Mouse (Mus musculus): ENCODE measurements around the gene Saa4.
"Not testable (repeated sequence)": the region's sequence is repeated elsewhere in the genome, so short reads cannot be mapped to it uniquely, and the experiment has no call there.

Saa4 gene

GRCm38 (mm10) chr7:46732458-46732857, at the start of gene Saa4:
Gene Saa4 (minus strand): TSS chr7:46732603.
- no peak for DNase-seq

GRCm38 (mm10) chr7:46770706-46771105, 38.3 kb upstream of the Saa4 start:
- DNase-seq: peak; percentile 53

- DNase-seq: no peak
Observed at GRCm38 (mm10) chr7:46768451-46768850, 36.0 kb upstream of the Saa4 start.

- no peak for DNase-seq
Observed at GRCm38 (mm10) chr7:46767371-46767770, 35.0 kb upstream of the Saa4 start.

DNA sequence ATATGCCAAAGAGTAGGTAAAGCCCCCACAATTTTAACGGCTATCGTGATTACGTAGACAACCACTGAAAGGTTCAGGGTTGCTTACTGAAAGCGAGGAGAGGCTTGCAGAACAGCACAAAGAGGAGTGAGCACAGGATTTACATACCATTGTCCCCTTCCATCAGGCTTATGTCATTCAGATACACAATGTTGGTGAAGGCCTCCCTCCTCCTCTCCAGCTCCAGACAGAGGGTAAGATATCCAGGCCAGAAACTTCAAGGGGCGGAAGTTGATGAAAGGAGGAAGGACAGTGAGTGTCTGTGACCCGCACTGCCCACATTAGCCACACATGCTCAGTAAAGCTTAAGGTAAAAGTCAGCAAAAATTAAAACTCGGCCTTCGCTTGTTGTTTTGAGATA, 32.3 kb upstream of the Saa4 start:
- DNase-seq: no peak

- DNase-seq: no peak
Observed at GRCm38 (mm10) chr7:46762601-46763000, 30.2 kb upstream of the Saa4 start.

GRCm38 (mm10) chr7:46761049-46761795, 28.8 kb upstream of the Saa4 start:
- peak; percentile 36 for DNase-seq

- no peak for DNase-seq
Observed at GRCm38 (mm10) chr7:46751490-46751889, 19.1 kb upstream of the Saa4 start, which contains the start of gene Saa2. Gene Saa2 (plus strand): TSS chr7:46751790.

DNA sequence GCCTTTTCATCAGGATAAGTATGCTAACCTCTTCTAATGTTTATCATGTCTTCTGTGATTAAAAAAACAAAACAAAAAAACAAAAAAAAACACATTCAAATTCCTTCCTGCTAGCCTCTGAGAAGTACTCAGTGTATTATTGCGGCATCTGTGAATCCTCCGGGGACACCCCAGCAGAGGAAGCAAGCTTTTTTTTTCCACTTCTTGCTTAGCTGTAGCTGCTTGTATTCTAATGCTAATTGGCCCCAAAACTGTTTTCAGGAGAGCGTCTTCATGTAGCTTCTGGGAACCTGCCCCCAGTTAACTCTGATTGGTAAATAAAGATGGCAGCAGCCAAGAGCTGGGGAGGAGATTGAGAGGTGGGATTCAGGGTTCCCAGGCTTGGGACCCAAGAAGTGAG, 16.1 kb upstream of the Saa4 start:
- no peak for DNase-seq

DNA sequence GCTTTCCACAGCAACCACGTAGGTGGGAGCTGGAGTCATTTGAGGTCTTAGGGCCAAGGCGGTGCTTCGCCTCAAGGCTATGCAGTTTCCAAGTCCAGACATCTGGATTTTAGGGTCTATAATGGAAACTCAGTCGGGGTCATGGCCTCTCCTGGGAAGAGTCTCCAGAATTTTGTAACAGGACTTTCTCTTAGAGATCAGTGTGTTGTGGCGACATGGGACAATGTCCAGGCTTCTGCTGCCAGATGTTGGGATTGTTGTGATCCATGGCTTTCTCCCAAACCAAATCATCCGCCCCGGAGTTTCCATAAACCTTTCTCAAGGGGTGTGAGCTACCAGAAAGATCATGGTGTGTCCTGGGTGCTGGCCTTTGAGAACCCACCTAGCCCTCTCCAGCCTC, 14.0 kb upstream of the Saa4 start:
- DNase-seq: no peak

- DNase-seq: no peak
Observed at GRCm38 (mm10) chr7:46745816-46746215, 13.4 kb upstream of the Saa4 start.

DNA sequence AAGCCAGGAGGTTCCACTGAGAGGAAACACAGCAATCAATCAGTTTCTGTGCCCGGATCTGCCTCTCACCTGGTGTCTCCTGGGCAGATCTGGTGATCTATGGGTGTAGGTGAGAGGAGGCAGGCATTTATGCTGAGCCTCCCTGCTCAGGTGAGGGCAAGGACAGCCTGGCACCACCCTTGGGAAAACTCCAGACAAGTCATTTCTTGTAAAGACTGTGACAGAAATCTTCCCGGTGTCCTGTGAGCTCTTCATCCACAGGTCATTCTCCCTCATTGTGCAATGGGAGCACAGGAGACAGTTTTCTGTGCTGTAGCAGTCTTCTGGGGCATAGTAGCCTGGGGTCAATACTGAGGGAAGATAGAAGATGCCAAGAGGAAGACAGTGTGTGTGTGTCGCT, 10.5 kb upstream of the Saa4 start, which contains the start of gene Saa1:
TSS of gene Saa1 (minus strand) at position 101 of the 400 bp plus-strand sequence.
- DNase-seq: not testable (repeated sequence)

DNA sequence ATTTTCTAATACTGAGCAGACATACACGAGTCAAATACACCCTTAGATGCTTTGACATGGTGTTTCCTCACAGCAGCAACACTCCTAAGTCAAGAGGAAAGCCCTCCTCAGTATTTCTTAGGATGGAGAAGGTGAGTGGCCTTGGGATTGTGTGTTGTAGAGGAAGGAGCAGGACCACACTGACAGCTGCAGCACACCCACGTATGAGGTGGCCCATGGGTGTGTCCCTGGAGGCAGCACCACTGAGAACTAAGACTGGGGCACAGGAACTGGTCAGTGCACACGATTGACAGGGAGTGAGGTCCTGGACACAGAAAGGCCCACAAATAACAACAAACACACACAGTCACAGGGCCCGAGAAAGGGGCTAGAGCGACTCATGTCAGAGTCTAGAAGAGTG, 7.6 kb upstream of the Saa4 start:
- DNase-seq: not testable (repeated sequence)

- no peak for DNase-seq
Observed at GRCm38 (mm10) chr7:46738561-46739460, 6.4 kb upstream of the Saa4 start.

DNA sequence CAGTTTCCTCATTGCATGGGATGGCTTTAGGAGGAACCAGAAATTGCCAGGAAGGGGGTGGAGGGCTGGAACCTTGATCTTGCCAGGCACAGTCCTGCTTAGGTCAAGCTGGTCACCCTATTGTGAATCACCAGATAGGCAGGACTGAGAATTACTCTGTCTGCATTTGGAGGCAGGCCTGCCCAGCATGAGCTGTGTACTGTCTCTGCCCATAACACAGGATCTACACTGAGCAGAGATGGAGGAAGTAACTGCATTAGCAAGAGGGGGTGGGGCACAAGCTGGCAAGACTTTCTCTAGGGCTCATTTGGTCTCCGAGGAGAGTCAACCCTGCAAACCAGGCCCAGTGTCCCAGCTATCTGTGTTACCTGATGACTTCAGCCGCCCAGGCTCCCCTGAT, 2.6 kb upstream of the Saa4 start:
- no peak for DNase-seq

- DNase-seq: no peak
Observed at GRCm38 (mm10) chr7:46727584-46727983, 4.8 kb downstream of the Saa4 start.

DNA sequence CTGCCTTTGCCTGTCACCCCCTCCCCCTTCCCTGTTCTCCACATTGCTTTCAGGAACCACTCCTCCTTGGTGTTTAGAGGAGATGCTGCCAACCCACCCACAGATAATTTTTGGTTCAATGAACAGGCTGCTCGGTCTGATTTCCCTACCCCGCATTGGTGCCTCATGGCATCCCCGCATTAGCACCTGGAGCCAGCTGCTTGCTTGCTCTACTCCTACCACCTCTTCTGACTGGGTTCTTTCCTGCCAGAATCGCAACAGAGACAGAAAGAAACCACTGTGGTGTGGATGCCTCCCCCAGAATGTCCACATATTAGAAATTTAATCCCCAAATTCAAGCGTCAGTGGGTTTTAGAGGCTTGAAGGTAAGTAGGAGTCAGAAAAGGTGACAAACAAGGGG, 8.0 kb downstream of the Saa4 start:
- DNase-seq: no peak

GRCm38 (mm10) chr7:46723849-46724248, 8.6 kb downstream of the Saa4 start:
- DNase-seq: peak; percentile 6

DNA sequence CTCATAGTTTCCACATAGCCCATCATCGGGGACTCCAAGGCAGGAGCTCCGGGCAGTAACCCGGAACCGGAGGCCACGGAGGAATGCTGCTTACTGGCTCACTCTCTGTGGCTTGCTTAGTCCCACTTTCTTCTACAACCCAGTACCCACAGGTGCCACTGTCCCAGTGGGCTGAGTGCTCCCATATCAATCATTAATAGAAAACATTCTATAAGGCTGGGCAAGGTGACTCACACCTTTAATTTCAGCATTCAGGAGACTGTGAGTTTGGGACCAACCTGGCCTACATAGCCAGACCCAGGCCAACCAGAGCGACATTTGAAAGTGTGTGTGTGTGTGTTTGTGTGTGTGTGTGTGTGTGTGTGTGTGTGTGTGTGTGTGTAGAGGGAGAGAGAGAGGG, 9.0 kb downstream of the Saa4 start:
- no peak for DNase-seq

DNA sequence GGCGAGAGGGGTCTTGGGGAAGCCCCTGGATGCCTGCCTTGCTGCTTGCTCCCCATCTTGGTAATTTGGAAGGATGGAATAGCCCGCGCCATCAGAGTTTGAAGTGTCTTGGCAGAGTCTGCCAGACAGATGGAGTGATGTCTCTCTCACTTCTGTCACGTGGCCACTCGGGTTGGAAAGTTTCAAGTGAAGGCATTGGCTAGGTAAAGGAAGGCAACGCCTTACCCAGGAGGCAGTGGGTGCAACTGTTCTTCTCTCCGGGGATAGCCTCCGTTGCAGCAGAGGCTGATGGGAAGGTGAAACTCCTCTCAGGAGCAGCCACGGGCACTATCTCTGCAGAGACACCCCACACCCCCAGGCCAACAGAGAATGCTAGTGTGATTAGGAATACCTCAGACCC, 11.9 kb downstream of the Saa4 start:
- no peak for DNase-seq

DNA sequence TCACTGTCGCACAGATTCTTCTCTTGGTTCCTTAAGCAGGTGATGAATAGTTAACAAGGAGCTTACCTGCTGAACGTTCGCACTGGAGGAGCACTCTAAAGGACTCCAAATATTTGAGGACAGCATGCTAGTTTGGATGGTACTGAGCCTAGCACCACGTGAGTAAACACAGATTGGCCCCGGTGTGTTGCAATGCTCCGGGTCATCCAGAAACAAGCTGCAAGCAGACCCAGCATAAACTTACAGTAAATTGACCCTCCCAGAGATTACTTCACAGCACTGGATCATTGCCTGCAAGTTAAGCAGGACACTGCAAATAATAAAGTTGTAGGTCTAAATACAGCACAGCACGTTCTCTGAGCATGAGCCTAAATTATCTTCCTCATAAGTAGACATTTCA, 12.9 kb downstream of the Saa4 start:
- DNase-seq: peak; percentile 45

DNA sequence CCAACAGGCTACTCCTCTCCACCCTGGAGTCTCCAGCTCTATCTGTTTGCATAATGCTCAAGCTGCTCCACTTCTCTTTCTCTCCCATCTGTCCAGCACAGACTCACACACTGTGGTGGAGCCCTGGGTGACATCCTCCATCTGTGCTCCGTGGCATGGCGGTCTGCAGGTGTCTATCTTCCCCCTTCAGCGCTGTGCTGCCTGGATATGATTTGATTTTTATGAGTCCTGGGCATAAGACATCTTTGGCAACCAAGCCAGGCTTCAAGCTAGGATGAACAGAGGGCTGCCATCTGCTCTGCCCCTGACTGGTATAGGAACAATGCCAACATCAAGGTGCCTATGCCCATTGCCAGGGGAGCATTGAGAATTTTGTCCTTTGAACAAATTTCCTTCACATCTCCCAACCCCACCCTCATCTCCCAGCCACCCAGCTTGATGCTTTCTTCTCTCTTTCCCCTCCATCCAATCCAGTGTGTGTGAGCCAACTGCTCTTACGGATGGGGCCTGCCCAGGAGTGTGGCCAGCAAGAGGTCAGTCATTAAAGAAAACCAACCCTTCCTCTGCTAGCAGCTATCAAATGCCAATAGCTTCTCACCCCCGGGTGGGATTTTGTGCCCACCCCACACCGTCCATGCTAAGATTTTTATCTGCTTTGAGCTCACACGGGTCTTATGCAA, 13.7 kb downstream of the Saa4 start:
- no peak for DNase-seq

DNA sequence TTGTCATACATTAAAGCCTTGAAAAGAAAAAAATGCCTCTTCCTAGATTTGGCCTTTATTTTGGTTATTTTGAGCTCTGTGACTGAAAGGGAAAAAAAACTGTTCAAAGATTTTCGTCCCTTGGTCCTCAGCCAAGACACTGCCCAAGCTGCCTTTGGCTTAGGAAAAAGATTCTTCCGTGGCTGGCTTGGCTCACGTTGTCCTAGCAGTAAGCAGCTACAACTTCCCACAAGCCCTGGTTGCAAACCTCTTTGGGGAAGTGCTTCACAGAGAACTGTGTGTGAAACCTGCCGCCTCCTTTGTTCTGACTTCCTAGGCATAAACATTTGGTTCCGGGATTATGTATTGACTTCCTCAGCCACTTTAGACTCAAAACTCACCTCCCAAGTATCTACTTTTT, 15.5 kb downstream of the Saa4 start:
- no peak for DNase-seq
